Mouse (Mus musculus) retina, embryonic 14.5 days (tissue): Measurements from ENCODE around the gene Fndc7.
A peak's percentile ranks its signal among the peaks of the same experiment; 100 is the strongest.
"Not testable (repeated sequence)": the region's sequence is repeated elsewhere in the genome, so short reads cannot be mapped to it uniquely, and the experiment has no call there.

Experiments
- DNase-seq: peaks from one replicate; pipeline ENCODE4 v3.0.0-alpha.2; 2015; ENCODE audit warnings: low spot score

Gene Fndc7

DNA sequence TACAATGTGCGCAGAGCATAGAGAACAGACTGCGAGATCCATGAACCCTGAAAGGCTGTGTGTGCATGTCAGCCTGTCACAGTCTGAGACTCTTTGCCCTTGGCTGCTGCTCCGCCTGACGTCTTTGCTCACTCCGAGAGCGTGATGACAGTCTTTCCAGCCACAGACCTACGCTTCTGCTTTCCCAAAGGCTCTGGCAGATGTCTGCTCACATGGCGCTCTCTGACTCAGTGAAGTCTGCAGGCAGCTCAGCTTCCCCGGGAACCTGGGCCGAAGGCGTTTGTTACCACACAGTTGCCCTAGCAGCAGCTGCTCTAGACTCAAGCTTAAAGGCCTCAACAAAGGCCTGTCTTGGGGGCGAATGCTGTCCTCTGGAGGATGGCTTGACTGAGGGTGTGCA, 34.4 kb downstream of the Fndc7 start:
- DNase-seq = peak; percentile 25

- DNase-seq = no peak
Measured at GRCm38 (mm10) chr3:108853266-108853665, 36.5 kb downstream of the Fndc7 start.

DNA sequence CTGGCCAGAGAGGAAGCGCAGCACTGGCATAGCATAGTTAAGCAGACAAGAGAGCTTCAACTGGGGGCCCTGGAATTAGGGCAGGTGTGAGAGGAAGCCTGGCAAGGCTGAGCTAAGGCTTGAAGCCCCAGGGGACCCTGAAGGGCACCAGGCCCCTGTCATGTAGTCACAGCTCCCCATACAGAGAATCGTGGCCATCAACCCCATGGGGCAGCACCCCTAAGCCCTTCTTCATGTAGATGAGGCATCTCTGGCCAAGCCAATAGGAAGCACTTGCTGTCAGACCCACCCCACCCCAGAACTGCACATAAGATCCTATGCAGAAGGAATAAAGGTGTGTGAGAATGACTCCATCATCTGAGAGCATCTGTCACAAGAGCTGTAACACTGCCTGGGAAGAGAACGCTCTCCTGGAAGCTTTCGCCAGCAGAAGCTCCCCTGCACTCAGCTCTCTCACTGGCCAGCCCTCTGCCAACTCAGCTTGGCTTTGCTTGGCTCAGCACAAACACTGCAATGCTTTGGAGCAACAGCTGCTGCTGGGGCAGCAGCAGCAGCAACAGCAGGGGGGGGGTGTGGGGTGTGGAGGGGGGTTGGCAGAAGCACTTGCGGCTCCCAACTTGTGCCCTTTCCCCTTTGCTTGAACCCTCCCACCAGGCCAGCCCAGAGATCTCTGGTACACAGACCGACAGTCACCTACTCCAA, 37.7 kb downstream of the Fndc7 start:
- DNase-seq = no peak

DNA sequence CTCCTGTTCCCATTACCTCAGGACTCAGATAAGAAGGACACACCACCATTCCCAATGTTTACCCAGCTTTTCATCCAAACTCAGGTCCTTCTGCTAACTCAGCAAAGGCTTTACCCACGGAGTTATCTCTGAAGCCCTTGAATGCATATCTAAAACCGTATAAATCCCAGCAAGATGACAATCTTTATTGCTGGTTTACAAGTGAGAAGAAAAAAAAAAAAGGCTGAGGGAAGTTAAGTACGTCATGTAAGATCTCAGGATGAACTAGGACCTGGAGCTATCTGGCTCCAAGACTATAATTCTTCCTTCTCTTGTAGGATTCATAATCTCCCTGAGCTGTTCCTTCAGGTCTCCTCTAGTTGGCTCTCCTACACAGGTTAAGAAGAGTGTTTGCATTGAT, 38.3 kb downstream of the Fndc7 start:
- DNase-seq = no peak

DNA sequence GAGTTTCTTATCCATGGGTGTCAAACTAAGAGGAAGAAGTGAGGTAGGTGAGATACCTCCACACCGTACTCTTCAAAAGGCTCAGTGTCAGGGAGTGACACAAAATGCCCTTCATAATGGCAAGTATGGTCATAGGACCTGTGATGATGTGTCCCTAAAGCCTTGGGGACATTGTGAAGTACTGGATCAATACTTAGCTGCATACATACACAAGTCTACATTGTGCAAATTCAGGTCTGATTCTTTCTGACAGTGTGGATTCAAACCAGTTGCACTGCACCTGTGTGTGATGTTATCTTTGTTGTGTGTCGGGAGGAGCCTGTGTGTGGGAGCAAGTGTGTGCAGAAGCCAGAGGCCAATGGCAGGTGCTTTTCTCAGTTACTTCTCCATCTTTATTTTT, 38.7 kb downstream of the Fndc7 start:
- DNase-seq = no peak

DNA sequence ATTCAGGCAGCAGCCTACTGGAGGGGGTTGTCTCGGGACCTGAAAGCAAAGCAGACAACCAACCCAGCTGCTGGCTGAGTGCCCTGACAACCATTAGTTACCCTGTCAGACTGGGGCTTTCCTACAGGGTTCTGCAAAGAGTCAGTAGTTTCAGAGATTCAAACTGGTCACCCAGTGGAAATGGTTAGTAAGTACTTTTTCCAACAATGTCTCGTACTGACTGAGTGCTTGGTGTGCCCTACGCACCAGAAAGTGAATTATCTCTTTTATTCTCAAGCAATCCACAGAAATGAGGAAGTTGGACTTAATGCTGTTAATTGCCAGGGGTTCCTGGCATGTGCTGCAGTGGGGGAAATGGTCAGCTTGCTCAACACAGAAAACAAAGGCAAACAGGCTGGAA, 39.3 kb downstream of the Fndc7 start:
- no peak for DNase-seq

DNA sequence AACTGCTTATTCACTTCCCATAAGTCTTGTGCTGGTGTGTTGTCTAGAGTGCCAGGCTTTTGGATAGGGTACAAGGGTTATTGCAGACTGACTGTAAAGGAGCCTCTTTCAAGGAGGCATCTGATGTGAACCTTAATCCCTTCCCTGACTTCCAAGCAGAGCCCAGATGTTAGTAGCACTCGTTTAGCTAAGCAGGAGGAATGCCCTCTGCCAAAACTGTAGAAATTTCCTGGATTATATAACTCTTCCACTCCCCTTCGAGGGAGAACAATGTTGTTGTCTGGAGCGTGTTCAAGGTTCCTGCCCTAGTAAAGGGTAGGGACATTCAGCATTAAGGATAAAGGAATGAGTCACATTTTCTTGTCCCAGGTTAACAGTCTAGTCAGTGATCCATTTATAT, 43.2 kb downstream of the Fndc7 start:
- no peak for DNase-seq

DNA sequence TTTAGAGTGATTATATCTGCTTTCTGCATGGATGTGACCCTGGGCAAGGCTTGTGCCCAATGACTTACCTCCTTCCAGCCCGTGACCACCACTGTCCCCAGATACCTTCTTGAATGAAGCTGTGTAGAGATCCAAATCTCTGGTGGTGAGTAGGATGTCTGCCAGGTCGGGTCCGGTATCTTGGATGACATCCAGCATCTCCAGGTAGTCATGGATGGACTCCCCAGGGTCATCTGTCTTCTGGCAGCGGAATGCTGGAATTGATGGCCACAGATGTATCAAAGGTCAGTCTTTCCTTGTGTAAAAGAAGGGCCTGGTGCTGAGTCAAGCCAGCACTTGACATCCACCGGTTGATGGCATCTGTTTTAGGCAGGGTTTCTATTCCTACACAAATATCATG, 45.3 kb downstream of the Fndc7 start:
- DNase-seq = no peak

GRCm38 (mm10) chr3:108844026-108844425, 45.8 kb downstream of the Fndc7 start:
- DNase-seq = no peak

GRCm38 (mm10) chr3:108840716-108841054, 49.1 kb downstream of the Fndc7 start:
- DNase-seq = no peak

GRCm38 (mm10) chr3:108840000-108840715, 49.6 kb downstream of the Fndc7 start, which contains the start of gene Stxbp3:
Gene Stxbp3, minus strand, starts transcription at chr3:108840526.
- peak; percentile 100 for DNase-seq

DNA sequence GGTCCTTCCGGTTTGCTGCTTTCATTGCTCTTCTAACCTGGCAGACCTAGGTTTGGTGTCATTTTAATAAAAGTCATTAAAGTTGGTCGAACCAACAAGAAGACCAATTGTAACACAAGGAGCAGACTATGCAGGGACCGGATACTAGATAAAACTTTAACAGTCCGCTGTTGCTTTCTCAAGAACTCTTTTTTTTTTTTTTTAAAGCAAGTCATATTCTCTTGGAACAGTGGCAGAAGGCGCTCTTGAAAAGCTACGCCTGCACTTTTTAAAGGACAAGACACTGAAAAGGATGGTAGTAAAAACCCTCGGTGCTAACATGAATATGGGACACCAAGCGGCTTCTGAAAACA, 50.2 kb downstream of the Fndc7 start:
- no peak for DNase-seq

DNA sequence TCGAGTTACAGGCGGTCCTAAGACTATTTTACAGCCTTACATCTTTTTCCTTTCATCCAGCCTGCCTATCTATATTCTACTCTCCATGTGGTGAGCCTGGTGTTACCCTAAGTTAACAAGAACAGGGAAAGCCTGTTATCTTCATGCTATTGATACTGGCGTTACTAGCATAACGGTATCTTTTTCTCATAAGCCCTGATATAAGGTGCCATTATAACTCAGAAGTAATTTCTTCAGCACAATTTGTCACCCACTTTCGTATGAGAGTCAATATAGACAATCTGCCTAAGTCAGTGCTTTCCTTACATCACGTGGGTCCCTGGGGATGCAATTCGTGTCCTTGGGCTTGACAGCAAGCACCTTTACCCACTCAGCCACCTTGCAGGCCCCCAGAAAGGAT, 50.8 kb downstream of the Fndc7 start:
- DNase-seq = no peak

- DNase-seq = no peak
Measured at GRCm38 (mm10) chr3:108836931-108837330, 52.9 kb downstream of the Fndc7 start.

DNA sequence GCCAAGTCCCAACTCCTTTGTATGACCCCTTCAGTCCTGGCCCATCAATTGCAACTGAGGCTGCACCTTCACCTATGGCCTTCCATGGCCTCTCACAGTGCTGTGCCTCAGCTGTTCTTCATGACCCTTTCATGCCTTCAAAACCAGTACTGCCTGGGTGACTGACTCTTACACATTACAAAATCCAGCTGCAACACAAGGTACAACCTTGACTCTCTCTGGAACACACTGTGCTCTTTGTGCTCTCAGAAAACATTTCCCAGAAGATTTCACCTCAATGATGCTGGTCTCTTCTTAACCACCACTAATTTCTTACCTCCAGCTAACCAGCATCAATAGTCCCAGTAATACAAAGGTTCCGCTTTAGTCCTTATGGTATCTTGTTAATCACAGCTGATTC, 56.1 kb downstream of the Fndc7 start:
- DNase-seq = not testable (repeated sequence)

GRCm38 (mm10) chr3:108831750-108832149, 58.1 kb downstream of the Fndc7 start:
- DNase-seq = no peak

GRCm38 (mm10) chr3:108830493-108830892, 59.3 kb downstream of the Fndc7 start:
- DNase-seq = no peak

DNA sequence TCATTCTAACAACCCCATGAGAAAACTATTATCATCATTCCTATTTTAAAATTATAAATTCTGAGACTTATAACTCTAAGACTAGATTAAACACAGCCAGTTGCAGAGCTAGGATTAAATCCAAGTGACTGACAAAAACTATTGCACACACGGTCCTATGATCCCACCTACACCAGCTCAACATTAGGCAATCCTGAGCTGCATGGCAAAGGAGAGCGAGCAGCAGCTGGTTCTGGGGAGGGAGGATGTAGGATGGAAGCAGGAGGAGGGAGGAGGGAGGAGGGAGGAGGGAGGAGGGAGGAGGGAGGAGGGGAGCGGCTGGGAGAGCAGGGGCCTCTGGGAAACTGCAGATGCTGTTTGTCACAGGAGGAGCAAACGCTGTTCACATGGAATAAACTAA, 74.2 kb downstream of the Fndc7 start:
- DNase-seq = no peak

- DNase-seq = no peak
Measured at GRCm38 (mm10) chr3:108810747-108811263, 79.0 kb downstream of the Fndc7 start.

- DNase-seq = no peak
Measured at GRCm38 (mm10) chr3:108805622-108806021, 84.2 kb downstream of the Fndc7 start.
